Mouse (Mus musculus) CH12.LX (cell line): ENCODE measurements at regions not wholly inside any gene's neighbourhood (a gene's known extent, or its start where the extent isn't known, plus 50 kb on each side); places are given as distances from the start of the nearest gene placed in this dataset.

ENCODE experiments used
- CTCF ChIP-seq, 2 experiments: IDR thresholded peaks in 1 of 2; conservative IDR thresholded peaks in 1 of 2; 2 replicates each; pipeline ENCODE4 v1.5.1; 2011 to 2012; ENCODE audit warnings: low read depth in 2 of 2, low read length in 2 of 2, improper control_type of control experiment in 1 of 2, inconsistent platforms in 1 of 2, mild to moderate bottlenecking in 1 of 2, moderate library complexity in 1 of 2
- ELF1 ChIP-seq: IDR thresholded peaks from 2 replicates; pipeline ENCODE4 v1.6.1; 2014; ENCODE audit warnings: low read depth, mild to moderate bottlenecking, inconsistent platforms, low read length, improper control_type of control experiment
- NELFE ChIP-seq: IDR thresholded peaks from 2 replicates; pipeline ENCODE4 v1.6.1; 2011; ENCODE audit warnings: low read depth, low read length, improper control_type of control experiment
- POLR2A ChIP-seq: IDR thresholded peaks from 2 replicates; pipeline ENCODE4 v1.6.1; 2011; ENCODE audit warnings: low read depth, mild to moderate bottlenecking, improper control_type of control experiment, low read length
- UBTF ChIP-seq: IDR thresholded peaks from 2 replicates; pipeline ENCODE4 v1.6.1; 2012; ENCODE audit warnings: low read depth, mild to moderate bottlenecking, inconsistent platforms, low read length, improper control_type of control experiment, moderate library complexity

DNA sequence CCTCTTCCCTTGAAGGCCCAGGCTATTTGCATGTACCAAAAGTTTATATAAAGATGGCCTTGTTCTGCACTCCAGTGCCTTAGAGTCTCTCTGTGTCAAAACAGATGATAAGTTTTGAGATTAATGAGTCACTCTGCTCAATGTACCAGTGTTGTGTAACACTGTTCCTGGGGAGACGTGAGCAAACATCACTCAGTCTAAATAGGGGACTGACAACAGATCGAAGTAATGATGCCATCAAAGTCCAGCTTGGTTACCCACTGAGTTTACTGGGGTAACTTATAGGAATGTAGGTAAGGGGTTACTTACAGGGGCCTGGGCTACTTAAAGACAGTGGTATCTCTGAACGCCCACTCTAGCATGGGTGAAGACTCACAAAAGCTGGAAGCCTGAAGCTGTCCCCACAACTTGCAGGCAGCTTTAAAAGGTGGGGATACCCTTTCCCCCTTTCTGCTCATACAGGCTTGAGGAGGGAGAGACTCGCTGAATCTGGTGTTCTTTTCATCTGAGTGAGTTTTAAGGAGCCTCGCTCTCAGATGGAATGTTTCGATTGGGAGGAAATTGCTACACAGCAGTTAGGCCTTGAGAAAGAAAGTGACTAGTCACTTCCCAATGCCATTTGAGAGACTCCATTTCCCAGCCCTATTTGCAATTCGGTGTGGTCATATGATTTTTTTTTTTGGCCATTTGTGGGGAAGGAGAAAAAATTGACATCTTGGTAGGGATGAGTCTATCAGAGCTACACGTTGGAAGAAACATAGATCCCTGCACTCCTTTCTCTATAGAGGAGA, 134.4 kb upstream of the Atp6ap2 start:
- no peak for TF ChIP-seq NELFE
- no peak for TF ChIP-seq CTCF (conservative IDR thresholded peaks at IDR 0.05 in 1 of 2, IDR thresholded peaks at IDR 0.05 in 1 of 2; ENCODE audit: low read depth in 2 of 2, low read length in 2 of 2)
- no peak for TF ChIP-seq UBTF
- TF ChIP-seq ELF1, result no peak
- no peak for TF ChIP-seq POLR2A
